Mouse (Mus musculus): Measurements from ENCODE around the gene Chd4. TPM values are rescaled to one million over a fixed set of nuclear protein-coding genes. Genes with fewer than 3 reads are reported as not detected.

Gene Chd4
- total and polyA plus RNA-seq, 3 experiments, result 93.0 to 232 (median 173) TPM

DNA sequence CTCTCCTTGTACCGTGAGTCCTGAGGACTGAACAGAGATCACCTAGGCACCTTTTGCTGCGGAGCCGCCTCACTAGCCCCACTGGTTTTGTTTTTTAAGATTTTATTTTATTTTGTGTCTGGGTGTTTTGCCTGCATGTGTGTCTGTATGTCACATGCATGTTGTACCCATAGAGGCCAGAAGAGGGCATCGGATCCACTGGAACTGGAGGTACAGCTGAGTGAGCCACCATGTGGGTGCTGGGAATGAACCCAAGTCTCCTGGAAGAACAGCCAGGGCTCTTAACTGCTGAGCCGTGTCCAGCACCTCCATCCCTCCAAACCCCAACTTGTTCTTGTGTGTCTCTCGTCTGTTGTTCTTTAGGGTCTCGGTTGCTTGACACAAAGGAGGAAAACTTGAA lies 15.1 kb downstream of the Chd4 start (continued):
- TF ChIP-seq E2F4 (IDR thresholded peaks at IDR 0.05; ENCODE audit: borderline replicate concordance, low read depth, low read length), result no peak
- no peak for TF ChIP-seq ZMIZ1 (IDR thresholded peaks at IDR 0.05; ENCODE audit: low read depth, low read length)
- no peak for TF ChIP-seq NRF1 (IDR thresholded peaks at IDR 0.05; ENCODE audit: insufficient read depth, low read depth, low read length, poor library complexity, severe bottlenecking)
- TF ChIP-seq JUND (IDR thresholded peaks at IDR 0.05; ENCODE audit: low read depth, low read length), result no peak

GRCm38 (mm10) chr6:125112553-125112952 lies 16.8 kb downstream of the Chd4 start:
- Histone ChIP-seq H3K4me1 (ENCODE audit: control insufficient read depth in 1 of 2, insufficient read depth in 2 of 2, low read length in 2 of 2) (no peaks in the 10 kb centered on the region), H3K36me3 (ENCODE audit: control insufficient read depth in 1 of 2, insufficient read depth in 2 of 2, low read length in 2 of 2) (peaks cover 0 to 48% of the 10 kb centered on the region in 2 experiments; a peak in 2 of 4 replicates), H3K9me3 (replicated peaks; ENCODE audit: insufficient read depth, low read length) (no peaks in the 10 kb centered on the region), H3K27me3 (ENCODE audit: control insufficient read depth in 1 of 2, insufficient read depth in 2 of 2, low read length in 2 of 2) (no peaks in the 10 kb centered on the region), H3K79me2 (ENCODE audit: control insufficient read depth, insufficient read depth, low read length, poor library complexity) (0 out of 2 replicates have a peak, but pooled peaks cover 1% of the 10 kb centered on the region), H3K4me3 (ENCODE audit: control insufficient read depth in 1 of 2, insufficient read depth in 1 of 2, low read depth in 2 of 2, low read length in 2 of 2) (no peak overlapping the region), H3K27ac (ENCODE audit: control insufficient read depth, low read depth, low read length) (no peak overlapping the region), H3K9ac (ENCODE audit: control insufficient read depth, low read depth, low read length, poor library complexity, severe bottlenecking) (no peak overlapping the region)
- TF ChIP-seq TBP (IDR thresholded peaks at IDR 0.05; ENCODE audit: low read depth, low read length) (no peak), RAD21 (IDR thresholded peaks at IDR 0.05; ENCODE audit: low read depth, low read length) (no peak), ZMIZ1 (IDR thresholded peaks at IDR 0.05; ENCODE audit: low read depth, low read length) (no peak), SMC3 (IDR thresholded peaks at IDR 0.05; ENCODE audit: low read depth, low read length) (no peak), MXI1 (IDR thresholded peaks at IDR 0.05; ENCODE audit: low read depth, low read length) (no peak), TAL1 (IDR thresholded peaks at IDR 0.05; ENCODE audit: low read length) (no peak), CHD1 (IDR thresholded peaks at IDR 0.05; ENCODE audit: low read depth, low read length) (no peak), UBTF (IDR thresholded peaks at IDR 0.05; ENCODE audit: borderline replicate concordance, insufficient read depth, low read depth, low read length) (no peak)
- DNase-seq (ENCODE audit: low read depth, low spot score), result no peak

- TF ChIP-seq MAX (IDR thresholded peaks at IDR 0.05; ENCODE audit: low read length) (no peak), GABPA (IDR thresholded peaks at IDR 0.05; ENCODE audit: low read depth, low read length) (no peak), GATA1 (IDR thresholded peaks at IDR 0.05; ENCODE audit: low read depth, low read length) (no peak), BHLHE40 (IDR thresholded peaks at IDR 0.05; ENCODE audit: borderline replicate concordance, low read depth, low read length) (no peak), POLR2AphosphoS5 (IDR thresholded peaks at IDR 0.05; ENCODE audit: borderline replicate concordance, low read depth, low read length) (no peak), SIN3A (IDR thresholded peaks at IDR 0.05; ENCODE audit: low read length) (no peak), SMC3 (IDR thresholded peaks at IDR 0.05; ENCODE audit: low read depth, low read length) (no peak), JUND (IDR thresholded peaks at IDR 0.05; ENCODE audit: low read depth, low read length) (no peak), MYC (IDR thresholded peaks at IDR 0.05; ENCODE audit: low read depth, low read length) (no peak), NELFE (IDR thresholded peaks at IDR 0.05; ENCODE audit: low read depth, low read length) (no peak), UBTF (IDR thresholded peaks at IDR 0.05; ENCODE audit: borderline replicate concordance, insufficient read depth, low read depth, low read length) (no peak), EP300 (IDR thresholded peaks at IDR 0.05; ENCODE audit: low read depth in 1 of 2, low read length in 2 of 2) (no peak), CTCF (IDR thresholded peaks at IDR 0.05 in 2 of 3, conservative IDR thresholded peaks at IDR 0.05 in 1 of 3; ENCODE audit: control insufficient read depth in 1 of 3, insufficient read depth in 1 of 3, low read depth in 2 of 3, low read length in 3 of 3, poor library complexity in 1 of 3, severe bottlenecking in 1 of 3) (no peak)
- no peaks in the 10 kb centered on the region for H3K9me3 ChIP-seq (replicated peaks; ENCODE audit: insufficient read depth, low read length)
- H3K4me3 ChIP-seq (ENCODE audit: control insufficient read depth in 1 of 2, insufficient read depth in 1 of 2, low read depth in 2 of 2, low read length in 2 of 2), result no peak overlapping the region
- no peaks in the 10 kb centered on the region for H3K4me1 ChIP-seq (ENCODE audit: control insufficient read depth in 1 of 2, insufficient read depth in 2 of 2, low read length in 2 of 2)
- no peak for DNase-seq (ENCODE audit: low read depth, low spot score)
- H3K27me3 ChIP-seq (ENCODE audit: control insufficient read depth in 1 of 2, insufficient read depth in 2 of 2, low read length in 2 of 2), result no peaks in the 10 kb centered on the region
- H3K9ac ChIP-seq (ENCODE audit: control insufficient read depth, low read depth, low read length, poor library complexity, severe bottlenecking), result no peak overlapping the region
- 0 out of 2 replicates have a peak, but pooled peaks cover 1% of the 10 kb centered on the region for H3K79me2 ChIP-seq (ENCODE audit: control insufficient read depth, insufficient read depth, low read length, poor library complexity)
- H3K36me3 ChIP-seq (ENCODE audit: control insufficient read depth in 1 of 2, insufficient read depth in 2 of 2, low read length in 2 of 2), result peaks cover 0 to 59% of the 10 kb centered on the region in 2 experiments; a peak in 2 of 4 replicates
- no peak overlapping the region for H3K27ac ChIP-seq (ENCODE audit: control insufficient read depth, low read depth, low read length)
These were observed 23.6 kb downstream of the Chd4 start for GRCm38 (mm10) chr6:125119387-125119786.
